Mouse (Mus musculus) lung, embryonic 14.5 days (tissue): ENCODE results near the gene Jpt2. TPM values are rescaled to one million over a fixed set of nuclear protein-coding genes. Genes with fewer than 3 reads are reported as not detected.
"Not testable (repeated sequence)": the region's sequence is repeated elsewhere in the genome, so short reads cannot be mapped to it uniquely, and the experiment has no call there.

Experiments used
- ATAC-seq: fragments of 200-750 bp; cut with Nextera tagmentation; 2 replicates; pipeline ENCODE4 v1.8.0; 2017; ENCODE audit warnings: mild to moderate bottlenecking, moderate TSS enrichment, moderate library complexity; ENCODE audit not compliant: insufficient read depth
- DNase-seq: peaks from one replicate; pipeline ENCODE4 v3.0.0-alpha.2; 2015
- H3K27ac ChIP-seq: fragments of 300-500 bp; sonication (generic); 2 replicates; pipeline ENCODE4 v1.5.1; 2014; ENCODE audit warnings: low read depth, mild to moderate bottlenecking, moderate library complexity
- H3K27me3 ChIP-seq: fragments of 300-500 bp; sonication (generic); 2 replicates; pipeline ENCODE4 v1.6.1; 2014; ENCODE audit warnings: low read length, control low read depth; ENCODE audit not compliant: insufficient read depth
- H3K36me3 ChIP-seq: fragments of 300-500 bp; sonication (generic); 2 replicates; pipeline ENCODE4 v1.6.1; 2014; ENCODE audit warnings: control low read depth; ENCODE audit not compliant: insufficient read depth
- H3K4me1 ChIP-seq: fragments of 300-500 bp; sonication (generic); 2 replicates; pipeline ENCODE4 v1.6.1; 2014; ENCODE audit warnings: antibody characterized with exemption, control low read depth; ENCODE audit not compliant: insufficient read depth
- H3K4me2 ChIP-seq: fragments of 300-500 bp; sonication (generic); 2 replicates; pipeline ENCODE4 v1.6.1; 2014; ENCODE audit warnings: mild to moderate bottlenecking
- H3K4me3 ChIP-seq: fragments of 300-500 bp; sonication (generic); 2 replicates; pipeline ENCODE4 v1.5.1; 2014; ENCODE audit warnings: low read depth, low read length
- H3K9ac ChIP-seq: fragments of 300-500 bp; sonication (generic); 2 replicates; pipeline ENCODE4 v1.6.1; 2014
- H3K9me3 ChIP-seq: fragments of 300-500 bp; sonication (generic); 2 replicates; pipeline ENCODE4 v1.6.1; 2016; ENCODE audit warnings: low read depth, low read length, control low read depth
- CTCF ChIP-seq: IDR thresholded peaks from 2 replicates; pipeline ENCODE4 v1.5.1; 2016; ENCODE audit warnings: antibody characterized with exemption, low read depth
- WGBS: fragments of 180-500 bp; shearing (Covaris S2); extraction: QIAGEN DNeasy Blood & Tissue Kit; methylation state at CpG from one replicate; pipeline ENCODE4 v1.1.7; 2014; 5-methylcytosine and 5-hydroxymethylcytosine counted together
- polyA plus RNA-seq: library from polyadenylated mRNA; unstranded; fragments of >200 nt; fragmentation: Nextera tagmentation; extraction: Ambion mirVana; gene quantifications from 2 replicates; pipeline ENCODE4 v1.2.1, GENCODE M21; 2014

The Jpt2 gene
- polyA plus RNA-seq, 1 experiment from 2014 or later: 142 TPM

GRCm38 (mm10) chr17:24953291-24953690 lies 7.2 kb downstream of the Jpt2 start:
- H3K4me2 ChIP-seq: no peak overlapping the region
- no peaks in the 10 kb centered on the region for H3K27me3 ChIP-seq
- TF ChIP-seq CTCF: no peak
- no peaks in the 10 kb centered on the region for H3K4me1 ChIP-seq
- 85% methylated on average over 2 of the region's 2 CpGs for WGBS
- no peak overlapping the region for H3K4me3 ChIP-seq
- DNase-seq: no peak
- ATAC-seq: no peak
- peaks cover 88% of the 10 kb centered on the region for H3K36me3 ChIP-seq
- no peak overlapping the region for H3K9ac ChIP-seq
- H3K27ac ChIP-seq: no peak overlapping the region
- H3K9me3 ChIP-seq: no peaks in the 10 kb centered on the region

- ATAC-seq: no peak
Measured at GRCm38 (mm10) chr17:24950671-24951070, 9.8 kb downstream of the Jpt2 start.

GRCm38 (mm10) chr17:24948204-24948603 lies 12.3 kb downstream of the Jpt2 start:
- Histone ChIP-seq H3K4me3 (no peak overlapping the region), H3K36me3 (peaks cover 94% of the 10 kb centered on the region), H3K27me3 (no peaks in the 10 kb centered on the region), H3K4me1 (no peaks in the 10 kb centered on the region), H3K4me2 (no peak overlapping the region), H3K27ac (no peak overlapping the region), H3K9me3 (no peaks in the 10 kb centered on the region), H3K9ac (no peak overlapping the region)
- ATAC-seq (no peak), DNase-seq (no peak)
- no peak for TF ChIP-seq CTCF
- 92% methylated on average over 5 of the region's 5 CpGs for WGBS

More at GRCm38 (mm10) chr17:24950671-24951070, 9.8 kb downstream of the Jpt2 start:
- H3K4me3 ChIP-seq: no peak overlapping the region
- H3K27ac ChIP-seq: no peak overlapping the region
- H3K27me3 ChIP-seq: no peaks in the 10 kb centered on the region
- WGBS: 84% methylated on average over 2 of the region's 2 CpGs
- peaks cover 96% of the 10 kb centered on the region for H3K36me3 ChIP-seq
- H3K4me1 ChIP-seq: no peaks in the 10 kb centered on the region
- no peak overlapping the region for H3K4me2 ChIP-seq
- no peak overlapping the region for H3K9ac ChIP-seq
- DNase-seq: no peak
- H3K9me3 ChIP-seq: no peaks in the 10 kb centered on the region
- TF ChIP-seq CTCF: no peak

- peaks cover 54% of the 10 kb centered on the region for H3K36me3 ChIP-seq
- not testable (repeated sequence) for H3K4me1 ChIP-seq, H3K27me3 ChIP-seq, ATAC-seq, H3K9ac ChIP-seq, H3K27ac ChIP-seq, H3K9me3 ChIP-seq, H3K4me2 ChIP-seq, H3K4me3 ChIP-seq, DNase-seq
- WGBS: 86% methylated on average over 1 of the region's 1 CpGs
Measured at GRCm38 (mm10) chr17:24943589-24943988, 16.9 kb downstream of the Jpt2 start.

GRCm38 (mm10) chr17:24943036-24943435 lies 17.5 kb downstream of the Jpt2 start:
- H3K4me2 ChIP-seq: no peak overlapping the region
- no peak overlapping the region for H3K27ac ChIP-seq
- no peak overlapping the region for H3K9ac ChIP-seq
- WGBS: 87% methylated on average over 7 of the region's 7 CpGs
- no peaks in the 10 kb centered on the region for H3K27me3 ChIP-seq
- no peak overlapping the region for H3K4me3 ChIP-seq
- H3K36me3 ChIP-seq: peaks cover 49% of the 10 kb centered on the region
- H3K9me3 ChIP-seq: no peaks in the 10 kb centered on the region
- no peaks in the 10 kb centered on the region for H3K4me1 ChIP-seq
- no peak for ATAC-seq
- DNase-seq: no peak
- no peak for TF ChIP-seq CTCF

GRCm38 (mm10) chr17:24942453-24942852 lies 18.0 kb downstream of the Jpt2 start:
- DNase-seq: peak; percentile 44
- not testable (repeated sequence) for H3K27ac ChIP-seq, H3K9ac ChIP-seq, H3K4me2 ChIP-seq, H3K27me3 ChIP-seq, H3K4me3 ChIP-seq, ATAC-seq, H3K4me1 ChIP-seq, H3K9me3 ChIP-seq
- WGBS: 5% methylated on average over 2 of the region's 2 CpGs
- TF ChIP-seq CTCF: peak; percentile 70
- H3K36me3 ChIP-seq: peaks cover 43% of the 10 kb centered on the region

- Histone ChIP-seq H3K4me3 (peak overlapping the region; percentile 97), H3K9me3 (no peaks in the 10 kb centered on the region), H3K4me1 (peaks cover 5% of the 10 kb centered on the region; the same call in 1 of the 2 replicates), H3K27me3 (no peaks in the 10 kb centered on the region), H3K36me3 (no peaks in the 10 kb centered on the region), H3K4me2 (peak overlapping the region; percentile 72), H3K27ac (peak overlapping the region; percentile 85), H3K9ac (peak overlapping the region; percentile 86)
- 41% methylated on average over 6 of the region's 6 CpGs for WGBS
- peak; percentile 18; the same call in 1 of the 2 replicates for TF ChIP-seq CTCF
- DNase-seq (no peak), ATAC-seq (no peak)
Measured at GRCm38 (mm10) chr17:24937266-24937665, 23.2 kb downstream of the Jpt2 start.
